Mouse (Mus musculus) liver, embryonic 13.5 days (tissue): ENCODE measurements around the gene Hspb9. TPM values are rescaled to one million over a fixed set of nuclear protein-coding genes. Genes with fewer than 3 reads are reported as not detected.

ENCODE experiments used
- ATAC-seq: fragments of 200-750 bp; cut with Nextera tagmentation; 2 replicates; pipeline ENCODE4 v1.8.0; 2017; ENCODE audit warnings: low read depth, mild to moderate bottlenecking, moderate number of reproducible peaks, moderate library complexity
- DNase-seq: peaks from one replicate; pipeline ENCODE4 v3.0.0; 2022
- H3K27ac ChIP-seq: fragments of 300-500 bp; sonication (generic); 2 replicates; pipeline ENCODE4 v1.5.1; 2015; ENCODE audit warnings: moderate library complexity, mild to moderate bottlenecking, inconsistent platforms
- H3K27me3 ChIP-seq: fragments of 300-500 bp; sonication (generic); 2 replicates; pipeline ENCODE4 v1.6.1; 2015; ENCODE audit warnings: mild to moderate bottlenecking, inconsistent platforms
- H3K36me3 ChIP-seq: fragments of 300-500 bp; sonication (generic); 2 replicates; pipeline ENCODE4 v1.6.1; 2015; ENCODE audit warnings: mild to moderate bottlenecking, inconsistent platforms
- H3K4me1 ChIP-seq: fragments of 300-500 bp; sonication (generic); replicated peaks from 2 replicates; pipeline ENCODE4 v1.6.1; 2015; ENCODE audit warnings: inconsistent platforms
- H3K4me2 ChIP-seq: fragments of 300-500 bp; sonication (generic); 2 replicates; pipeline ENCODE4 v1.6.1; 2015; ENCODE audit warnings: inconsistent platforms, mild to moderate bottlenecking, moderate library complexity
- H3K4me3 ChIP-seq: fragments of 300-500 bp; sonication (generic); replicated peaks from 2 replicates; pipeline ENCODE4 v1.5.1; 2015; ENCODE audit warnings: mild to moderate bottlenecking, inconsistent platforms
- H3K9ac ChIP-seq: fragments of 300-500 bp; sonication (generic); 2 replicates; pipeline ENCODE4 v1.6.1; 2015; ENCODE audit warnings: mild to moderate bottlenecking, inconsistent platforms
- H3K9me3 ChIP-seq: fragments of 300-500 bp; sonication (generic); replicated peaks from 2 replicates; pipeline ENCODE4 v1.6.1; 2016; ENCODE audit warnings: inconsistent platforms
- WGBS: fragments of 180-500 bp; shearing (Covaris S2); methylation state at CpG from one replicate; pipeline ENCODE4 v1.1.7; 2015; ENCODE audit not compliant: insufficient replicate concordance; 5-methylcytosine and 5-hydroxymethylcytosine counted together
- polyA plus RNA-seq: library from polyadenylated mRNA; unstranded; fragments of >200 nt; fragmentation: Nextera tagmentation; extraction: Ambion mirVana; gene quantifications from 2 replicates; pipeline ENCODE4 v1.2.1, GENCODE M21; 2015

The Hspb9 gene
- polyA plus RNA-seq, 1 experiment from 2014 or later: 0.43 TPM

GRCm38 (mm10) chr11:100749469-100749868 lies 35.8 kb downstream of the Hspb9 start:
- no peak for ATAC-seq
- Histone ChIP-seq H3K27ac (no peak overlapping the region), H3K4me2 (no peak overlapping the region), H3K4me1 (peaks cover 23% of the 10 kb centered on the region), H3K9me3 (no peaks in the 10 kb centered on the region), H3K9ac (no peak overlapping the region), H3K36me3 (no peaks in the 10 kb centered on the region), H3K27me3 (peaks cover 71% of the 10 kb centered on the region), H3K4me3 (no peak overlapping the region)
- 32% methylated on average over 25 of the region's 25 CpGs for WGBS
- DNase-seq: no peak

DNA sequence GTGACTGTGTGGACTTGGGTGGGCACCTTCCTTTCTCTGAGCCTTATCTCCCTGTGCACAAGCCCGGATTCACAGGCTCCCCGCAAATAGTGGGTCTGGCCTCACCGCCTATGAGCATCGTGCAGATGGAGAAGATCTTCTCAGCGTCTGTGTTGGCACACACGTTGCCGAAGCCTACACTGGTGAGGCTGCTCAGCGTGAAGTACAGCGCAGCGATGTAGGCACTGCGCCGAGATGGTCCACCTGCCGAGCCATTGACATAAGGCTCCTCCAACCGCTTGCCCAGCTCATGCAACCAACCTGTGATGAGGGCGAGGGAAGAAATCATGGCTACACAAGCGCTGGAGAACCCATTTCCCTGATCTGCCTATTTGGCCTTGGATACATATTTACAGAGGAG lies 36.5 kb downstream of the Hspb9 start:
- DNase-seq (no peak), ATAC-seq (no peak)
- Histone ChIP-seq H3K4me1 (peaks cover 23% of the 10 kb centered on the region), H3K9me3 (no peaks in the 10 kb centered on the region), H3K27ac (no peak overlapping the region), H3K9ac (no peak overlapping the region), H3K27me3 (peaks cover 77% of the 10 kb centered on the region), H3K36me3 (no peaks in the 10 kb centered on the region), H3K4me2 (no peak overlapping the region), H3K4me3 (no peak overlapping the region)
- WGBS: 65% methylated on average over 16 of the region's 16 CpGs

- Histone ChIP-seq H3K9me3 (no peaks in the 10 kb centered on the region), H3K9ac (no peak overlapping the region), H3K27ac (no peak overlapping the region), H3K4me2 (no peak overlapping the region), H3K4me1 (peaks cover 12% of the 10 kb centered on the region), H3K27me3 (peaks cover 85% of the 10 kb centered on the region), H3K36me3 (no peaks in the 10 kb centered on the region), H3K4me3 (no peak overlapping the region)
- DNase-seq (no peak), ATAC-seq (no peak)
- 48% methylated on average over 10 of the region's 10 CpGs for WGBS
Observed at GRCm38 (mm10) chr11:100752294-100752693, 38.6 kb downstream of the Hspb9 start.

DNA sequence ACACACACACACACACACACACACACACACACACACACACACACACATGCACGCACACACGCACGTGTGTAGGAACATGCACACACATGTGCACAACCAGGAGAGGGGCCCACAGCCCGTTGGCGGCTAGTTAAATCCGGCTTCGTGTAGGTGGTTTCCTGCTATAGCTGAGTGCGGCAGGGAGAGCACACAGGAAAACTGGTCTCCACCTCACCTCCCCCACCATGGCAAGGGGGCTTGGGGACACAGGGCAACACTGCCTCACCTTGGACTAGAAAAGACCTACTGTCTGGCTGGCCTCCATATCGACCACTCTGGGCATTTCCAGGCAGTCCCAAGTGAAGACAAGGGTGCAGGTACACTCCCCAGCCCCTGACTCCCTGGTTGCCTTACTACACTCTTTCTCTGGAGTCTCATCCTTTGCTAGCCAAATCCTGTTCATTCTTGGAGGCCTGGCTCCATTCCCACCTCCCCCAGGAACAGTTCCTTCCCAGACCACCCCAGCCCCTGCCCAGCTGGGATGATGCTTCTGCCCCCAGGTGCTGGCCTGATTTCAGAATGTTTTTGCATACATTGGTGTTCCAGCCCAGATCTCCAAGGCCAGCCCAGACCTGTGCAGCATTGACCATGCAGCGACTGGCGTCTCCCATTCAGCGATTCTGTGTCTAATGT lies 40.5 kb downstream of the Hspb9 start:
- Histone ChIP-seq H3K36me3 (no peaks in the 10 kb centered on the region), H3K4me3 (no peak overlapping the region), H3K4me2 (no peak overlapping the region), H3K27me3 (peaks cover 86% of the 10 kb centered on the region), H3K27ac (no peak overlapping the region), H3K9ac (no peak overlapping the region), H3K4me1 (peaks cover 6% of the 10 kb centered on the region), H3K9me3 (no peaks in the 10 kb centered on the region)
- DNase-seq: no peak
- WGBS: 57% methylated on average over 10 of the region's 12 CpGs
- ATAC-seq: no peak

DNA sequence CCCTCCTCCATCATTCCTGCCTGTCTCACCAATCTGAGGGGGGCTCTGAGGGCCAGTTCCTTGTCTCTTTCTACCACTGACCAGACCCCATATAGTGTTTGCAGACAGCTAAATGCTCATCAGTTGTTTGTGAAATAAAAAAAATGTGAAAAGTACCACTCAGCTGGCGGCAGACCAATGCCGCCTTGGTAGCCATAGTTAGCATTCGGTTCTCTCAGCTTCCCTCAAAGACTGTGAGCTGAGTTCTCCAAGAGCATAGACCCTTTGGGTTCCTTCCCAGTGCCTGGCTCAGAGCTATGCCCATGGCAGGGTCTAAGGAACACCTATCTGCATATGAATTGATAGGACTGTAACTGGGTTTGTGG lies 41.0 kb downstream of the Hspb9 start:
- peaks cover 86% of the 10 kb centered on the region for H3K27me3 ChIP-seq
- H3K4me3 ChIP-seq: no peak overlapping the region
- peaks cover 11% of the 10 kb centered on the region for H3K4me1 ChIP-seq
- no peaks in the 10 kb centered on the region for H3K9me3 ChIP-seq
- H3K27ac ChIP-seq: no peak overlapping the region
- H3K36me3 ChIP-seq: no peaks in the 10 kb centered on the region
- DNase-seq (no peak), ATAC-seq (no peak)
- no peak overlapping the region for H3K9ac ChIP-seq
- no peak overlapping the region for H3K4me2 ChIP-seq
- WGBS: 90% methylated on average over 3 of the region's 3 CpGs

GRCm38 (mm10) chr11:100756476-100756875 lies 42.8 kb downstream of the Hspb9 start:
- no peaks in the 10 kb centered on the region for H3K9me3 ChIP-seq
- H3K4me2 ChIP-seq: no peak overlapping the region
- no peak overlapping the region for H3K4me3 ChIP-seq
- H3K27me3 ChIP-seq: peaks cover 95% of the 10 kb centered on the region
- no peaks in the 10 kb centered on the region for H3K36me3 ChIP-seq
- no peak overlapping the region for H3K27ac ChIP-seq
- H3K4me1 ChIP-seq: peaks cover 25% of the 10 kb centered on the region
- no peak overlapping the region for H3K9ac ChIP-seq
- no peak for DNase-seq
- no peak for ATAC-seq
- 45% methylated on average over 6 of the region's 6 CpGs for WGBS

DNA sequence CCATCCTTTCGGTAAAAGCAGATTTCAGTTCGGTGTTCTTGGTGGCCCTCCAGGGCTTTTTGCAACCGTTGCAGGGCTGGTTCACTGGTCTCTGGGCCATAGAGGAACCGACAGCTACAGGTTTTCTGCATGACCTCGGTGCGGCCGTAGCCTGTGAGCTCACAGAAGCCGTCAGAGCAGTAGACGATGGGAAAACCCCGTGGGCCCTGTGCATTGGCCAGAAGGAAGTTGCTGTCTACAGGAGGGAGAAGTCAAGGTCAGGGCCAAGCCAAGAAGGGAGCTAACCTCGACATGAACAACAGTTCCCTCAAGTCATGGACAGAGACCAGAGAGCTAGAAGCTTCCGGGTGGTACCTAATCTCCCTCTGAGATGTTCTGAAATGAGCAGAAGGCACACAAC lies 43.9 kb downstream of the Hspb9 start:
- Histone ChIP-seq H3K4me3 (no peak overlapping the region), H3K9ac (no peak overlapping the region), H3K4me1 (peaks cover 32% of the 10 kb centered on the region), H3K27me3 (peaks cover 97% of the 10 kb centered on the region), H3K36me3 (no peaks in the 10 kb centered on the region), H3K27ac (no peak overlapping the region), H3K4me2 (no peak overlapping the region), H3K9me3 (no peaks in the 10 kb centered on the region)
- no peak for DNase-seq
- 64% methylated on average over 12 of the region's 12 CpGs for WGBS
- ATAC-seq: no peak

- no peak for ATAC-seq
- H3K4me1 ChIP-seq: peaks cover 32% of the 10 kb centered on the region
- peak; percentile 38 for DNase-seq
- peaks cover 90% of the 10 kb centered on the region for H3K27me3 ChIP-seq
- peak overlapping the region; percentile 49 for H3K4me3 ChIP-seq
- H3K36me3 ChIP-seq: no peaks in the 10 kb centered on the region
- H3K9me3 ChIP-seq: no peaks in the 10 kb centered on the region
- H3K27ac ChIP-seq: no peak overlapping the region
- WGBS: 2% methylated on average over 35 of the region's 35 CpGs
- peak overlapping the region; percentile 71 for H3K4me2 ChIP-seq
- no peak overlapping the region for H3K9ac ChIP-seq
Observed at GRCm38 (mm10) chr11:100758707-100759610, 45.3 kb downstream of the Hspb9 start.

GRCm38 (mm10) chr11:100759611-100760233 lies 46.1 kb downstream of the Hspb9 start, which contains the start of gene Kcnh4:
Gene Kcnh4 (minus strand): TSS chr11:100759942.
- Histone ChIP-seq H3K9ac (peak within 1 kb of the TSS; percentile 26; the same call in 1 of the 2 replicates), H3K4me3 (peak within 1 kb of the TSS; percentile 49), H3K4me2 (peak within 1 kb of the TSS; percentile 71), H3K9me3 (no peaks in the 10 kb centered on the region), H3K4me1 (peaks cover 32% of the 10 kb centered on the region), H3K27ac (no peak within 1 kb of the TSS), H3K27me3 (peaks cover 88% of the 10 kb centered on the region), H3K36me3 (no peaks in the 10 kb centered on the region)
- DNase-seq (peak; percentile 55), ATAC-seq (peak; percentile 52)
- under 1% methylated on average over 50 of the region's 51 CpGs for WGBS

DNA sequence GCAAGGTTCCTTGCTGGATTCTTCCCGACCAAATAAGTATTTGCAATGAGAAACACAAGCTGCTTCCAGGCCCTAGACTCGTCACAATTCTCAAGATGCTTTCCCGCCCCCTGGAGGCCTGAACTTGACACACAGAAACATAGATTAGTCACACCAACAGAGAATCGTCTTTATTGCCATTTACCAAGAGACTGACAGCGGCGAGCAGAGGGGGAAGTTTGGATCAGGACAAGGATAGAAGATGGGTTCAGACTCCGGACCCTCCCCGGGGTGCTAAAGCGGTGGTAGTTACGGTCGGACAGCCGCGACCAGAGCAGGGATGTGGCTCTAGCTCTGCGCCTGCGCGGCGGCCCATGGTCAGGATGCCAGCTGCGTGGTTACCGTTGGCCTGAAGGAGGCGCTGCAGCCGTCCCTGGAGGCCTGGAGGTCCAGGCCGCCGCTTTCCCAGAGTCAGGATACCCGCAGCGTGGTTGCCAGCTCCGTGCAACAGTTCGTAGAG lies 47.9 kb downstream of the Hspb9 start:
- DNase-seq (peak; percentile 39), ATAC-seq (peak; percentile 60)
- no peaks in the 10 kb centered on the region for H3K9me3 ChIP-seq
- under 1% methylated on average over 27 of the region's 27 CpGs for WGBS
- H3K4me1 ChIP-seq: peaks cover 32% of the 10 kb centered on the region
- H3K27ac ChIP-seq: no peak overlapping the region
- no peaks in the 10 kb centered on the region for H3K36me3 ChIP-seq
- H3K9ac ChIP-seq: peak overlapping the region; percentile 63
- H3K4me2 ChIP-seq: peak overlapping the region; percentile 79
- peak overlapping the region; percentile 57 for H3K4me3 ChIP-seq
- H3K27me3 ChIP-seq: peaks cover 69% of the 10 kb centered on the region

DNA sequence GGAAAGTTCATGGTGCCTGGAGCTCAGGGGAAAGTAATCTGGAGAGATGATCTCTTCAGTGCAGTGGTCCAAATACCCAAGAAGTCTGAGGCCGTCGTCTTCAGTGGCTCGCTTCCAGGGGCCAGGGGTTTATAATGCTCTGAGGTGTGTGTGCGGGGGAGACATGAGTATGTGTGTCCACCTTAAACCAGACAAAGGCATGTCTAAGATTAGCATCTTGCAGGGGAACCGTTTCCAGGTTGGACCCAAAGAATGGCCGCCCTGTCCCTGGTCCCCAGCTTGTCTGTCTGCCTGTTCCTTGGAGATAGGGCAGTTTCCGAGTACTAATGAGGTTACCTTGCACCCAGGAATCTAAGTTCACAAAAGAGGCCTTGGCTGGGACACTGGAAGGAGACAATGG lies 49.2 kb downstream of the Hspb9 start, which contains the start of gene Hcrt:
Gene Hcrt (minus strand): TSS at position 101 of the 400 bp plus-strand sequence.
- ATAC-seq: no peak
- 70% methylated on average over 7 of the region's 7 CpGs for WGBS
- no peaks in the 10 kb centered on the region for H3K36me3 ChIP-seq
- no peak within 1 kb of the TSS for H3K27ac ChIP-seq
- no peak for DNase-seq
- peaks cover 57% of the 10 kb centered on the region for H3K27me3 ChIP-seq
- H3K9ac ChIP-seq: peak within 1 kb of the TSS; percentile 63
- peak within 1 kb of the TSS; percentile 79 for H3K4me2 ChIP-seq
- H3K9me3 ChIP-seq: no peaks in the 10 kb centered on the region
- peak within 1 kb of the TSS; percentile 57 for H3K4me3 ChIP-seq
- H3K4me1 ChIP-seq: peaks cover 32% of the 10 kb centered on the region
